Mouse (Mus musculus): ENCODE measurements around the gene Klrg2. TPM values are rescaled to one million over a fixed set of nuclear protein-coding genes. Genes with fewer than 3 reads are reported as not detected.

Klrg2 gene
- polyA plus RNA-seq, 1 experiment = 0.36 TPM

GRCm38 (mm10) chr6:38627486-38627885 lies 9.6 kb downstream of the Klrg2 start:
- no peak for DNase-seq (ENCODE audit: low read depth)
- no peak for TF ChIP-seq POLR2A (IDR thresholded peaks at IDR 0.05; ENCODE audit: borderline replicate concordance, extremely low read depth, insufficient read depth, insufficient read length, poor library complexity, severe bottlenecking)
- TF ChIP-seq CTCF (IDR thresholded peaks at IDR 0.05; ENCODE audit: borderline replicate concordance, extremely low read depth, insufficient read depth, insufficient read length) = no peak

- DNase-seq (ENCODE audit: low read depth) = no peak
- TF ChIP-seq POLR2A (IDR thresholded peaks at IDR 0.05; ENCODE audit: borderline replicate concordance, extremely low read depth, insufficient read depth, insufficient read length, poor library complexity, severe bottlenecking) (no peak), CTCF (IDR thresholded peaks at IDR 0.05; ENCODE audit: borderline replicate concordance, extremely low read depth, insufficient read depth, insufficient read length) (no peak)
These were observed 10.0 kb downstream of the Klrg2 start for GRCm38 (mm10) chr6:38627081-38627480.

- no peak for TF ChIP-seq CTCF (IDR thresholded peaks at IDR 0.05; ENCODE audit: borderline replicate concordance, extremely low read depth, insufficient read depth, insufficient read length)
- TF ChIP-seq POLR2A (IDR thresholded peaks at IDR 0.05; ENCODE audit: borderline replicate concordance, extremely low read depth, insufficient read depth, insufficient read length, poor library complexity, severe bottlenecking) = no peak
- DNase-seq (ENCODE audit: low read depth) = no peak
These were observed 11.0 kb downstream of the Klrg2 start for GRCm38 (mm10) chr6:38626086-38626485.

- TF ChIP-seq CTCF (IDR thresholded peaks at IDR 0.05; ENCODE audit: borderline replicate concordance, extremely low read depth, insufficient read depth, insufficient read length) (no peak), POLR2A (IDR thresholded peaks at IDR 0.05; ENCODE audit: borderline replicate concordance, extremely low read depth, insufficient read depth, insufficient read length, poor library complexity, severe bottlenecking) (no peak)
- DNase-seq (ENCODE audit: low read depth) = peak; percentile 12
These were observed 12.6 kb downstream of the Klrg2 start for GRCm38 (mm10) chr6:38624439-38624838.

GRCm38 (mm10) chr6:38623457-38623856 lies 13.6 kb downstream of the Klrg2 start:
- no peak for TF ChIP-seq CTCF (IDR thresholded peaks at IDR 0.05; ENCODE audit: borderline replicate concordance, extremely low read depth, insufficient read depth, insufficient read length)
- TF ChIP-seq POLR2A (IDR thresholded peaks at IDR 0.05; ENCODE audit: borderline replicate concordance, extremely low read depth, insufficient read depth, insufficient read length, poor library complexity, severe bottlenecking) = no peak
- DNase-seq (ENCODE audit: low read depth) = no peak

- DNase-seq (ENCODE audit: low read depth) = no peak
These were observed 14.6 kb downstream of the Klrg2 start for GRCm38 (mm10) chr6:38622406-38622805.

GRCm38 (mm10) chr6:38609892-38610291 lies 27.1 kb downstream of the Klrg2 start:
- no peak for DNase-seq (ENCODE audit: low read depth)
- TF ChIP-seq CTCF (IDR thresholded peaks at IDR 0.05; ENCODE audit: borderline replicate concordance, extremely low read depth, insufficient read depth, insufficient read length) (no peak), POLR2A (IDR thresholded peaks at IDR 0.05; ENCODE audit: borderline replicate concordance, extremely low read depth, insufficient read depth, insufficient read length, poor library complexity, severe bottlenecking) (no peak)

More at GRCm38 (mm10) chr6:38622406-38622805, 14.6 kb downstream of the Klrg2 start:
- TF ChIP-seq POLR2A (IDR thresholded peaks at IDR 0.05; ENCODE audit: borderline replicate concordance, extremely low read depth, insufficient read depth, insufficient read length, poor library complexity, severe bottlenecking) = no peak
- no peak for TF ChIP-seq CTCF (IDR thresholded peaks at IDR 0.05; ENCODE audit: borderline replicate concordance, extremely low read depth, insufficient read depth, insufficient read length)

- DNase-seq (ENCODE audit: low read depth) = no peak
- TF ChIP-seq CTCF (IDR thresholded peaks at IDR 0.05; ENCODE audit: borderline replicate concordance, extremely low read depth, insufficient read depth, insufficient read length) (0 out of 2 replicates have a peak, but pooled peaks have one; percentile 11), POLR2A (IDR thresholded peaks at IDR 0.05; ENCODE audit: borderline replicate concordance, extremely low read depth, insufficient read depth, insufficient read length, poor library complexity, severe bottlenecking) (no peak)
These were observed 39.6 kb downstream of the Klrg2 start for GRCm38 (mm10) chr6:38597481-38597880.

GRCm38 (mm10) chr6:38581711-38582110 lies 55.3 kb downstream of the Klrg2 start:
- no peak for TF ChIP-seq POLR2A (IDR thresholded peaks at IDR 0.05; ENCODE audit: borderline replicate concordance, extremely low read depth, insufficient read depth, insufficient read length, poor library complexity, severe bottlenecking)
- no peak for TF ChIP-seq CTCF (IDR thresholded peaks at IDR 0.05; ENCODE audit: borderline replicate concordance, extremely low read depth, insufficient read depth, insufficient read length)
- DNase-seq (ENCODE audit: low read depth) = no peak

- TF ChIP-seq CTCF (IDR thresholded peaks at IDR 0.05; ENCODE audit: borderline replicate concordance, extremely low read depth, insufficient read depth, insufficient read length) (no peak), POLR2A (IDR thresholded peaks at IDR 0.05; ENCODE audit: borderline replicate concordance, extremely low read depth, insufficient read depth, insufficient read length, poor library complexity, severe bottlenecking) (no peak)
- no peak for DNase-seq (ENCODE audit: low read depth)
These were observed 56.8 kb downstream of the Klrg2 start for GRCm38 (mm10) chr6:38580112-38580857.

GRCm38 (mm10) chr6:38576096-38576495 lies 60.9 kb downstream of the Klrg2 start:
- no peak for DNase-seq (ENCODE audit: low read depth)
- no peak for TF ChIP-seq CTCF (IDR thresholded peaks at IDR 0.05; ENCODE audit: borderline replicate concordance, extremely low read depth, insufficient read depth, insufficient read length)
- no peak for TF ChIP-seq POLR2A (IDR thresholded peaks at IDR 0.05; ENCODE audit: borderline replicate concordance, extremely low read depth, insufficient read depth, insufficient read length, poor library complexity, severe bottlenecking)

Other genes starting within 250 kb of the Klrg2 start
- 29.4 and 37.1 TPM in 2 replicates for gene Ubn2, start 203.3 kb downstream of the Klrg2 start, polyA plus RNA-seq (2012; rRNA removed)
- gene Fmc1, start 103.7 kb downstream of the Klrg2 start, polyA plus RNA-seq (2012; rRNA removed) = 135 and 188 TPM in 2 replicates
- gene Luc7l2, start 85.9 kb downstream of the Klrg2 start, polyA plus RNA-seq (2012; rRNA removed) = 103 and 149 TPM in 2 replicates
- 40.3 and 41.3 TPM in 2 replicates for gene Clec2l, start 25.8 kb upstream of the Klrg2 start, polyA plus RNA-seq (2012; rRNA removed)
- gene Tbxas1, start 238.2 kb upstream of the Klrg2 start, polyA plus RNA-seq (2012; rRNA removed) = 0.93 and 0.97 TPM in 2 replicates
- 25.9 and 48.7 TPM in 2 replicates for gene Hipk2, start 238.9 kb upstream of the Klrg2 start, polyA plus RNA-seq (2012; rRNA removed)

Measured in brain, embryonic 14.5 days (tissue).